Mouse (Mus musculus): ENCODE results near the gene Trabd.
A peak's percentile ranks its signal among the peaks of the same experiment; 100 is the strongest.

Gene Trabd

GRCm38 (mm10) chr15:89078208-89078836 lies 3.4 kb downstream of the Trabd start:
- DNase-seq: no peak

GRCm38 (mm10) chr15:89083906-89084305 lies 9.0 kb downstream of the Trabd start:
- no peak for DNase-seq

GRCm38 (mm10) chr15:89084826-89085225 lies 9.9 kb downstream of the Trabd start:
- DNase-seq: no peak

- DNase-seq: peak; percentile 91
These were observed 13.8 kb downstream of the Trabd start, which contains the start of gene Selenoo for GRCm38 (mm10) chr15:89088607-89089247. Gene Selenoo, plus strand, starts transcription at chr15:89089084.

- peak; percentile 45 for DNase-seq
These were observed 14.5 kb downstream of the Trabd start for GRCm38 (mm10) chr15:89089248-89090051.

- DNase-seq: no peak
These were observed 15.7 kb downstream of the Trabd start for GRCm38 (mm10) chr15:89090662-89091061.

GRCm38 (mm10) chr15:89092181-89092580 lies 17.3 kb downstream of the Trabd start:
- DNase-seq: no peak

- no peak for DNase-seq
These were observed 22.5 kb downstream of the Trabd start for GRCm38 (mm10) chr15:89097450-89097849.

GRCm38 (mm10) chr15:89098616-89099015 lies 23.7 kb downstream of the Trabd start:
- DNase-seq: no peak

GRCm38 (mm10) chr15:89100823-89101222 lies 25.9 kb downstream of the Trabd start:
- no peak for DNase-seq

GRCm38 (mm10) chr15:89102646-89103045 lies 27.7 kb downstream of the Trabd start:
- DNase-seq: no peak

- DNase-seq: no peak
These were observed 29.0 kb downstream of the Trabd start for GRCm38 (mm10) chr15:89103921-89104320.

GRCm38 (mm10) chr15:89104425-89104824 lies 29.5 kb downstream of the Trabd start:
- DNase-seq: no peak

GRCm38 (mm10) chr15:89106073-89106472 lies 31.1 kb downstream of the Trabd start:
- no peak for DNase-seq

GRCm38 (mm10) chr15:89106976-89107375 lies 32.1 kb downstream of the Trabd start:
- DNase-seq: no peak

- DNase-seq: no peak
These were observed 35.2 kb downstream of the Trabd start for GRCm38 (mm10) chr15:89110147-89110546.

GRCm38 (mm10) chr15:89118007-89118406 lies 43.1 kb downstream of the Trabd start:
- no peak for DNase-seq

- peak; percentile 96 for DNase-seq
These were observed 47.9 kb downstream of the Trabd start, which contains the start of gene Tubgcp6 for GRCm38 (mm10) chr15:89122649-89123366. Gene Tubgcp6, minus strand, starts transcription at chr15:89123112.

GRCm38 (mm10) chr15:89123595-89123994 lies 48.7 kb downstream of the Trabd start:
- DNase-seq: peak; percentile 70

- DNase-seq: no peak
These were observed 49.4 kb downstream of the Trabd start for GRCm38 (mm10) chr15:89124312-89124711.

GRCm38 (mm10) chr15:89125351-89125750 lies 50.4 kb downstream of the Trabd start:
- DNase-seq: no peak

- no peak for DNase-seq
These were observed 51.7 kb downstream of the Trabd start for GRCm38 (mm10) chr15:89126622-89127021.

GRCm38 (mm10) chr15:89127364-89127940 lies 52.5 kb downstream of the Trabd start:
- no peak for DNase-seq
